In genomic region chr11:50394731-50395130, GRCm38 (mm10) we compare ENCODE assay signal across 35 mouse cellular contexts. TPM values are rescaled to one million over a fixed set of nuclear protein-coding genes. Genes with fewer than 3 reads are reported as not detected.
"Had no signal": no experiment of that assay in that cellular context is flagged by ENCODE, and none has a peak within 500 bp of the region (broad histone marks: within the 10 kb centered on the region; RNA-seq: fewer than 3 reads in every experiment).

No protein-coding gene starts in this region.

- H3K27ac ChIP-seq: hindbrain, embryonic 13.5 days; hindbrain, embryonic 15.5 days; hindbrain, postnatal 0 days; kidney, embryonic 15.5 days; kidney, postnatal 0 days; limb, embryonic 13.5 days; limb, embryonic 15.5 days; liver, embryonic 12.5 days had no signal

- H3K27me3 ChIP-seq: hindbrain, embryonic 13.5 days; hindbrain, embryonic 15.5 days; kidney, embryonic 15.5 days; limb, embryonic 13.5 days; limb, embryonic 15.5 days; liver, embryonic 12.5 days had no signal

- H3K4me3 ChIP-seq: heart, embryonic 12.5 days; hindbrain, embryonic 13.5 days; hindbrain, embryonic 15.5 days; kidney, embryonic 15.5 days; limb, embryonic 13.5 days; limb, embryonic 15.5 days; liver, embryonic 12.5 days had no signal

- DNase-seq: gastrocnemius, postnatal 14 days; gastrocnemius, postnatal 36 days; heart, adult 18-20 months; heart, postnatal 10 days; kidney, adult 11 months; kidney, adult 2 months; kidney, adult 9 months; kidney, postnatal 14 days; kidney, postnatal 36 days; layer of hippocampus, adult 9-11 months; layer of hippocampus, postnatal 36 days; left cerebral cortex, postnatal 4 days had no signal

- H3K4me1 ChIP-seq: hindbrain, embryonic 13.5 days; hindbrain, embryonic 15.5 days; kidney, embryonic 15.5 days; limb, embryonic 13.5 days; limb, embryonic 15.5 days had no signal

- H3K4me2 ChIP-seq: heart, embryonic 12.5 days; hindbrain, embryonic 13.5 days; hindbrain, embryonic 15.5 days; kidney, embryonic 15.5 days; limb, embryonic 13.5 days; limb, embryonic 15.5 days; liver, embryonic 12.5 days had no signal

- ATAC-seq: hindbrain, postnatal 0 days; intestine, embryonic 16.5 days; liver, embryonic 12.5 days had no signal

- H3K9me3 ChIP-seq: heart, embryonic 12.5 days; hindbrain, embryonic 13.5 days; hindbrain, embryonic 15.5 days; kidney, embryonic 15.5 days; limb, embryonic 13.5 days; limb, embryonic 15.5 days; liver, embryonic 12.5 days had no signal

- H3K9ac ChIP-seq: heart, embryonic 12.5 days; hindbrain, embryonic 13.5 days; hindbrain, embryonic 15.5 days; kidney, embryonic 15.5 days; limb, embryonic 13.5 days; limb, embryonic 15.5 days; liver, embryonic 12.5 days had no signal

RNA-seq across cellular contexts. Expression of gene Cby3, which starts 40.5 kb away (rescaled TPM):
- total RNA-seq: gastrocnemius, adult 18-20 months; gastrocnemius, adult 8-10 months; gastrocnemius, postnatal 14 days; gastrocnemius, postnatal 36 days; heart, adult 18-20 months; heart, adult 8-10 months; heart, postnatal 10 days; heart, postnatal 25 days; hematopoietic stem cell, adult 5-6 weeks; layer of hippocampus, adult 18-20 months; layer of hippocampus, postnatal 14 days; layer of hippocampus, postnatal 36 days; left cerebral cortex, adult 8-10 months; left cerebral cortex, postnatal 10 days; left cerebral cortex, postnatal 4 days; liver, adult 2 months had no signal
- polyA plus RNA-seq: heart, embryonic 14.5 days; heart, embryonic 16.5 days; limb, embryonic 11.5 days; liver, adult 2 months had no signal
